Mouse (Mus musculus): ENCODE measurements around the gene 8030474K03Rik.
"Not testable (repeated sequence)": the region's sequence is repeated elsewhere in the genome, so short reads cannot be mapped to it uniquely, and the experiment has no call there.

Gene 8030474K03Rik

GRCm38 (mm10) chrX:101794342-101794741 is at the start of gene 8030474K03Rik, which contains the start of gene Gm4779:
Gene 8030474K03Rik, plus strand, starts transcription at chrX:101794656.
Gene Gm4779, minus strand, starts transcription at chrX:101794423.
- no peak for DNase-seq (ENCODE audit: low spot score in 2 of 2)

- no peak for DNase-seq (ENCODE audit: low spot score in 2 of 2)
These were observed 44.3 kb upstream of the 8030474K03Rik start for GRCm38 (mm10) chrX:101750144-101750543.

GRCm38 (mm10) chrX:101754478-101754877 is 40.0 kb upstream of the 8030474K03Rik start:
- DNase-seq (ENCODE audit: low spot score in 2 of 2): peak; percentile 25

- no peak for DNase-seq (ENCODE audit: low spot score in 2 of 2)
These were observed 29.8 kb upstream of the 8030474K03Rik start for GRCm38 (mm10) chrX:101764621-101765020.

- DNase-seq (ENCODE audit: low spot score in 2 of 2): peak in 1 of 2 experiments; percentile 12
These were observed 29.3 kb upstream of the 8030474K03Rik start for GRCm38 (mm10) chrX:101765111-101765510.

- no peak for DNase-seq (ENCODE audit: low spot score in 2 of 2)
These were observed 27.2 kb upstream of the 8030474K03Rik start for GRCm38 (mm10) chrX:101767280-101767679.

GRCm38 (mm10) chrX:101769478-101769877 is 25.0 kb upstream of the 8030474K03Rik start:
- no peak for DNase-seq (ENCODE audit: low spot score in 2 of 2)

- no peak for DNase-seq (ENCODE audit: low spot score in 2 of 2)
These were observed 24.1 kb upstream of the 8030474K03Rik start for GRCm38 (mm10) chrX:101770307-101770706.

- peak in 1 of 2 experiments; percentile 63 for DNase-seq (ENCODE audit: low spot score in 2 of 2)
These were observed 22.4 kb upstream of the 8030474K03Rik start for GRCm38 (mm10) chrX:101772035-101772434.

- DNase-seq (ENCODE audit: low spot score in 2 of 2): peak in 1 of 2 experiments; percentile 50
These were observed 2.9 kb upstream of the 8030474K03Rik start for GRCm38 (mm10) chrX:101791551-101791950.

- no peak for DNase-seq (ENCODE audit: low spot score in 2 of 2)
These were observed 11.1 kb downstream of the 8030474K03Rik start for GRCm38 (mm10) chrX:101805512-101805911.

- no peak for DNase-seq (ENCODE audit: low spot score in 2 of 2)
These were observed 17.3 kb downstream of the 8030474K03Rik start for GRCm38 (mm10) chrX:101811750-101812149.

- no peak for DNase-seq (ENCODE audit: low spot score in 2 of 2)
These were observed 24.7 kb downstream of the 8030474K03Rik start for GRCm38 (mm10) chrX:101819163-101819562.

GRCm38 (mm10) chrX:101819980-101820379 is 25.5 kb downstream of the 8030474K03Rik start:
- DNase-seq (ENCODE audit: low spot score in 2 of 2): not testable (repeated sequence)

GRCm38 (mm10) chrX:101847191-101847795 is 52.8 kb downstream of the 8030474K03Rik start:
- DNase-seq (ENCODE audit: low spot score in 2 of 2): no peak
